In the genomic region with DNA sequence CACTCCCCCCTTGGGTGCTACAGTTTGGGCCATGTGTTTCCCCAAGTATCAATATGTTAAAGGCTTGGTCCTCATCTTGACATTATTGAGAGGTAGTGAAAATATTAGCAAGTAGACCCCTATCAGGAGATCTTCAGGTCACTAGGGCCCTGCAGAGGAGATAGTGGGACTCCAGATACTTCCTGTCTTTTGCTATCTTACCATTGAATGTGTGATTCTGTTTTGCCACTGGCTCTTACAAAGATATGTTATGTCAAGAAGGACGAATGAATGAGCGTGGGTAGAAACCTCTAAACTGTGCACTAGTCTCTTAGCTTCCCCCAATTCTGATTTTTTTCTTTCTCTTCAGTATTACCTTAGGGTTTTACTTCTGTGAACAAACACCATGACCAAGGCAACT, we compare ENCODE assay signal across 35 mouse cellular contexts. TPM values are rescaled to one million over a fixed set of nuclear protein-coding genes. Genes with fewer than 3 reads are reported as not detected.
"Had no signal": no experiment of that assay in that cellular context is flagged by ENCODE, and none has a peak within 500 bp of the region (broad histone marks: within the 10 kb centered on the region; RNA-seq: fewer than 3 reads in every experiment).

No protein-coding gene starts in this region.

- H3K9me3 ChIP-seq: heart, embryonic 12.5 days; heart, embryonic 13.5 days; heart, embryonic 15.5 days; hindbrain, embryonic 10.5 days; hindbrain, embryonic 12.5 days; hindbrain, embryonic 13.5 days; hindbrain, embryonic 15.5 days; intestine, embryonic 15.5 days; kidney, embryonic 15.5 days had no signal

- H3K27me3 ChIP-seq: heart, embryonic 12.5 days; heart, embryonic 13.5 days; heart, embryonic 15.5 days; hindbrain, embryonic 12.5 days; hindbrain, embryonic 13.5 days; hindbrain, embryonic 15.5 days; intestine, embryonic 15.5 days; kidney, embryonic 15.5 days had no signal

- H3K36me3 ChIP-seq: heart, embryonic 12.5 days; heart, embryonic 13.5 days; heart, embryonic 15.5 days; hindbrain, embryonic 10.5 days; hindbrain, embryonic 12.5 days; hindbrain, embryonic 13.5 days; hindbrain, embryonic 15.5 days; intestine, embryonic 15.5 days; kidney, embryonic 15.5 days had no signal

- H3K4me3 ChIP-seq: heart, embryonic 12.5 days; heart, embryonic 13.5 days; heart, embryonic 15.5 days; hindbrain, embryonic 10.5 days; hindbrain, embryonic 12.5 days; hindbrain, embryonic 13.5 days; hindbrain, embryonic 15.5 days; intestine, embryonic 15.5 days; kidney, embryonic 15.5 days; layer of hippocampus, adult 2 months; left cerebral cortex, adult 2 months had no signal

- DNase-seq: heart, postnatal 10 days; heart, postnatal 14 days; heart, postnatal 36 days; heart, postnatal 4 days; kidney, adult 11 months; kidney, adult 18-20 months; kidney, adult 2 months; kidney, adult 8-10 months; kidney, adult 9 months; kidney, postnatal 10 days; kidney, postnatal 14 days; kidney, postnatal 25 days; kidney, postnatal 36 days; kidney, postnatal 4 days; layer of hippocampus, adult 9-11 months; layer of hippocampus, postnatal 36 days had no signal

- H3K4me1 ChIP-seq: heart, embryonic 12.5 days; intestine, embryonic 15.5 days had no signal

- ATAC-seq: hindbrain, embryonic 16.5 days; hindbrain, postnatal 0 days; inflammation-experienced regulatory T-cells, adult 6 months; intestine, embryonic 15.5 days; intestine, embryonic 16.5 days; intestine, postnatal 0 days had no signal

- H3K27ac ChIP-seq: heart, embryonic 13.5 days; heart, embryonic 15.5 days; hindbrain, embryonic 10.5 days; hindbrain, embryonic 12.5 days; hindbrain, embryonic 13.5 days; hindbrain, embryonic 14.5 days; hindbrain, embryonic 15.5 days; hindbrain, postnatal 0 days; intestine, embryonic 15.5 days; kidney, embryonic 15.5 days; kidney, postnatal 0 days; layer of hippocampus, adult 2 months; left cerebral cortex, adult 2 months had no signal

- H3K9ac ChIP-seq: heart, embryonic 12.5 days; heart, embryonic 13.5 days; heart, embryonic 15.5 days; hindbrain, embryonic 12.5 days; hindbrain, embryonic 13.5 days; hindbrain, embryonic 14.5 days; hindbrain, embryonic 15.5 days; intestine, embryonic 15.5 days; kidney, embryonic 15.5 days had no signal

- H3K4me2 ChIP-seq: heart, embryonic 11.5 days; heart, embryonic 12.5 days; heart, embryonic 13.5 days; heart, embryonic 15.5 days; hindbrain, embryonic 12.5 days; hindbrain, embryonic 13.5 days; hindbrain, embryonic 14.5 days; hindbrain, embryonic 15.5 days; intestine, embryonic 15.5 days; kidney, embryonic 15.5 days had no signal

RNA-seq across cellular contexts. Expression of a gene that starts 13.1 kb away (rescaled TPM):
- polyA plus RNA-seq: inflammation-experienced regulatory T-cells, adult 6 months had no signal
